In the genomic region with DNA sequence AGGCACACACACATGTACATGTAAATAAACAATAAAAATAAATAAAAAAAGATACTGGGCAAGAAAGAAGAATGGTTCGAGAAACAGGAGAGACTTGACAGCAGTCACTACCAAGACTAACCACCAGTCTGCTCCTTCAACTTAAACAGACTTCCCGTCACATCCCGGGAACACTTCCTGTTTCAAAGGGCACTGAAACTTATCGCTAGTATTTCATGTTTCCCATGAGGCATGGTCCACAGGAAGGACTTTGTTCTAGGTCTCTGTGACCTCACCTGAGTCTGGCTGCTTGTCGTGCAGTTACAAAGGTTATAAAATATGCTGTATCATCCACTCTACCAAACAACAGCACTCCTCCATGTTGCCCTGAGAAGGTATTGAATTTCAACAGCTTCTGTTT, we compare ENCODE assay signal across 12 mouse cellular contexts. TPM values are rescaled to one million over a fixed set of nuclear protein-coding genes. Genes with fewer than 3 reads are reported as not detected.
DNase-seq lines count a peak whose midpoint lies in the region; ATAC-seq and TF ChIP-seq lines count a peak whose summit lies in the region.
"Had no signal": no experiment of that assay in that cellular context is flagged by ENCODE, and none has a peak within 500 bp of the region (broad histone marks: within the 10 kb centered on the region; RNA-seq: fewer than 3 reads in every experiment).

No protein-coding gene starts in this region.

- DNase-seq in embryonic facial prominence, embryonic 10.5 days (ENCODE audit: low spot score) = no peak
- peak; percentile 31 for DNase-seq in lung, postnatal 36 days
- DNase-seq in lung, postnatal 4 days = no peak
- peak; percentile 75 for DNase-seq in large intestine, adult 2 months (ENCODE audit: low read depth, low spot score)
- DNase-seq in stomach, postnatal 0 days (ENCODE audit: low spot score) = peak; percentile 57
- no peak for DNase-seq in midbrain, embryonic 14.5 days
- DNase-seq: adrenal gland, adult 2 months; cerebellum, postnatal 10 days had no signal

- TF ChIP-seq EP300 in stomach, postnatal 0 days (optimal IDR thresholded peaks at IDR 0.05) = no peak

- H3K27me3 ChIP-seq in embryonic facial prominence, embryonic 13.5 days = no peaks in the 10 kb centered on the region
- H3K27me3 ChIP-seq in embryonic facial prominence, embryonic 10.5 days (replicated peaks; ENCODE audit: low read depth, poor library complexity, severe bottlenecking) = no peaks in the 10 kb centered on the region
- H3K27me3 ChIP-seq in stomach, postnatal 0 days (ENCODE audit: control insufficient read depth, insufficient read depth, low read length) = no peaks in the 10 kb centered on the region
- no peaks in the 10 kb centered on the region for H3K27me3 ChIP-seq in midbrain, embryonic 14.5 days (ENCODE audit: control insufficient read depth, insufficient read depth, low read length)
- no peaks in the 10 kb centered on the region for H3K27me3 ChIP-seq in neural tube, embryonic 15.5 days (replicated peaks)
- H3K27me3 ChIP-seq: limb, embryonic 12.5 days had no signal

- TF ChIP-seq CTCF in stomach, postnatal 0 days (IDR thresholded peaks at IDR 0.05; ENCODE audit: low read depth) = peak; percentile 38

- peaks cover 19% of the 10 kb centered on the region; the same call in 1 of the 2 replicates for H3K36me3 ChIP-seq in embryonic facial prominence, embryonic 13.5 days
- peaks cover 19% of the 10 kb centered on the region for H3K36me3 ChIP-seq in embryonic facial prominence, embryonic 10.5 days (replicated peaks)
- peaks cover 2% of the 10 kb centered on the region; the same call in 1 of the 2 replicates for H3K36me3 ChIP-seq in stomach, postnatal 0 days (ENCODE audit: control insufficient read depth, insufficient read depth, low read length)
- H3K36me3 ChIP-seq in midbrain, embryonic 14.5 days (ENCODE audit: control insufficient read depth, insufficient read depth, low read length) = peaks cover 17% of the 10 kb centered on the region; the same call in 1 of the 2 replicates
- H3K36me3 ChIP-seq in neural tube, embryonic 15.5 days = peaks cover 19% of the 10 kb centered on the region

- no peak for ATAC-seq in embryonic facial prominence, embryonic 13.5 days (ENCODE audit: insufficient number of reproducible peaks, insufficient read depth, low FRiP score, low TSS enrichment, low read depth)
- ATAC-seq in stomach, postnatal 0 days (ENCODE audit: low FRiP score, low TSS enrichment) = peak; percentile 48
- ATAC-seq in midbrain, embryonic 14.5 days (ENCODE audit: low FRiP score, low TSS enrichment) = no peak
- no peak for ATAC-seq in neural tube, embryonic 15.5 days (ENCODE audit: low FRiP score)

- H3K4me3 ChIP-seq in embryonic facial prominence, embryonic 13.5 days = no peak overlapping the region
- H3K4me3 ChIP-seq in embryonic facial prominence, embryonic 10.5 days = no peak overlapping the region
- H3K4me3 ChIP-seq in stomach, postnatal 0 days (ENCODE audit: low read depth, low read length) = no peak overlapping the region
- no peak overlapping the region for H3K4me3 ChIP-seq in midbrain, embryonic 14.5 days (replicated peaks; ENCODE audit: low read depth, low read length)
- no peak overlapping the region for H3K4me3 ChIP-seq in neural tube, embryonic 15.5 days (replicated peaks)
- H3K4me3 ChIP-seq: forebrain, embryonic 10.5 days; limb, embryonic 12.5 days had no signal

- no peak overlapping the region for H3K4me2 ChIP-seq in embryonic facial prominence, embryonic 13.5 days
- peak overlapping the region; percentile 37; the same call in 1 of the 2 replicates for H3K4me2 ChIP-seq in stomach, postnatal 0 days (replicated peaks; ENCODE audit: low read depth)
- no peak overlapping the region for H3K4me2 ChIP-seq in midbrain, embryonic 14.5 days (ENCODE audit: low read length)
- H3K4me2 ChIP-seq in neural tube, embryonic 15.5 days = no peak overlapping the region
- H3K4me2 ChIP-seq: limb, embryonic 12.5 days had no signal

- H3K4me1 ChIP-seq in embryonic facial prominence, embryonic 13.5 days = peaks cover 9% of the 10 kb centered on the region
- peaks cover 15% of the 10 kb centered on the region for H3K4me1 ChIP-seq in embryonic facial prominence, embryonic 10.5 days
- no peaks in the 10 kb centered on the region for H3K4me1 ChIP-seq in stomach, postnatal 0 days (replicated peaks; ENCODE audit: control insufficient read depth, insufficient read depth)
- H3K4me1 ChIP-seq in midbrain, embryonic 14.5 days (ENCODE audit: control insufficient read depth, insufficient read depth, low read length) = peaks cover 11% of the 10 kb centered on the region
- H3K4me1 ChIP-seq in neural tube, embryonic 15.5 days = peaks cover 41% of the 10 kb centered on the region

- no peak overlapping the region for H3K27ac ChIP-seq in embryonic facial prominence, embryonic 13.5 days
- H3K27ac ChIP-seq in embryonic facial prominence, embryonic 10.5 days (replicated peaks) = no peak overlapping the region
- peak overlapping the region; percentile 30 for H3K27ac ChIP-seq in stomach, postnatal 0 days (replicated peaks)
- no peak overlapping the region for H3K27ac ChIP-seq in midbrain, embryonic 14.5 days (replicated peaks; ENCODE audit: low read depth, low read length)
- no peak overlapping the region for H3K27ac ChIP-seq in neural tube, embryonic 15.5 days (replicated peaks)
- H3K27ac ChIP-seq: forebrain, embryonic 10.5 days; limb, embryonic 12.5 days had no signal

- 0 out of 2 replicates have a peak overlapping the region, but pooled peaks have one; percentile 46 for H3K9ac ChIP-seq in embryonic facial prominence, embryonic 13.5 days
- H3K9ac ChIP-seq in stomach, postnatal 0 days (ENCODE audit: low read length) = no peak overlapping the region
- H3K9ac ChIP-seq in midbrain, embryonic 14.5 days (replicated peaks; ENCODE audit: low read length) = no peak overlapping the region
- H3K9ac ChIP-seq in neural tube, embryonic 15.5 days (replicated peaks) = no peak overlapping the region
- H3K9ac ChIP-seq: limb, embryonic 12.5 days had no signal

- 71% methylated on average over 5 of the region's 5 CpGs for WGBS in embryonic facial prominence, embryonic 13.5 days
- 79% methylated on average over 5 of the region's 5 CpGs for WGBS in embryonic facial prominence, embryonic 10.5 days
- WGBS in large intestine, adult 2 months = 18% methylated on average over 5 of the region's 5 CpGs
- 44% methylated on average over 5 of the region's 5 CpGs for WGBS in stomach, postnatal 0 days
- 87% methylated on average over 5 of the region's 5 CpGs for WGBS in midbrain, embryonic 14.5 days
- WGBS in neural tube, embryonic 15.5 days = 83% methylated on average over 5 of the region's 5 CpGs

- H3K9me3 ChIP-seq in embryonic facial prominence, embryonic 13.5 days = no peaks in the 10 kb centered on the region
- no peaks in the 10 kb centered on the region for H3K9me3 ChIP-seq in embryonic facial prominence, embryonic 10.5 days
- no peaks in the 10 kb centered on the region for H3K9me3 ChIP-seq in stomach, postnatal 0 days (ENCODE audit: control insufficient read depth, low read length)
- no peaks in the 10 kb centered on the region for H3K9me3 ChIP-seq in midbrain, embryonic 14.5 days (ENCODE audit: control insufficient read depth, low read length)
- no peaks in the 10 kb centered on the region for H3K9me3 ChIP-seq in neural tube, embryonic 15.5 days (replicated peaks)
- H3K9me3 ChIP-seq: forebrain, embryonic 10.5 days; limb, embryonic 12.5 days had no signal

RNA-seq across cellular contexts. Expression of a gene that starts 3.4 kb away (rescaled TPM):
- polyA plus RNA-seq in embryonic facial prominence, embryonic 13.5 days (2015; fragmentation: Nextera tagmentation; extraction: Ambion mirVana) = 59.7 and 74.1 TPM in 2 replicates
- 62.7 and 65.6 TPM in 2 replicates for polyA plus RNA-seq in embryonic facial prominence, embryonic 10.5 days (2016; fragmentation: Nextera tagmentation; extraction: Ambion mirVana)
- 52.3 and 55.4 TPM in 2 replicates for polyA plus RNA-seq in large intestine, adult 2 months (2012; rRNA removed)
- 51.9 and 52.6 TPM in 2 replicates for polyA plus RNA-seq in stomach, postnatal 0 days (2015; fragmentation: Nextera tagmentation; extraction: Ambion mirVana)
- 77.0 and 97.9 TPM in 2 replicates for polyA plus RNA-seq in midbrain, embryonic 14.5 days (2014; fragmentation: Nextera tagmentation; extraction: Ambion mirVana)
- 90.4 and 93.5 TPM in 2 replicates for polyA plus RNA-seq in neural tube, embryonic 15.5 days (2015; fragmentation: Nextera tagmentation; extraction: Ambion mirVana)

RNA-seq across cellular contexts. Expression of a gene that starts 3.6 kb away (rescaled TPM):
- polyA plus RNA-seq in embryonic facial prominence, embryonic 13.5 days (2015; fragmentation: Nextera tagmentation; extraction: Ambion mirVana) = 21.4 and 24.5 TPM in 2 replicates
- 17.7 and 18.8 TPM in 2 replicates for polyA plus RNA-seq in embryonic facial prominence, embryonic 10.5 days (2016; fragmentation: Nextera tagmentation; extraction: Ambion mirVana)
- 86.6 and 168 TPM in 2 replicates for polyA plus RNA-seq in large intestine, adult 2 months (2012; rRNA removed)
- polyA plus RNA-seq in stomach, postnatal 0 days (2015; fragmentation: Nextera tagmentation; extraction: Ambion mirVana) = 207 and 211 TPM in 2 replicates
- 50.5 and 68.3 TPM in 2 replicates for polyA plus RNA-seq in midbrain, embryonic 14.5 days (2014; fragmentation: Nextera tagmentation; extraction: Ambion mirVana)
- polyA plus RNA-seq in neural tube, embryonic 15.5 days (2015; fragmentation: Nextera tagmentation; extraction: Ambion mirVana) = 58.1 and 61.7 TPM in 2 replicates

RNA-seq across cellular contexts. Expression of a gene that starts 27.3 kb away (rescaled TPM):
- 49.5 and 60.3 TPM in 2 replicates for polyA plus RNA-seq in embryonic facial prominence, embryonic 13.5 days (2015; fragmentation: Nextera tagmentation; extraction: Ambion mirVana)
- 61.0 and 61.8 TPM in 2 replicates for polyA plus RNA-seq in embryonic facial prominence, embryonic 10.5 days (2016; fragmentation: Nextera tagmentation; extraction: Ambion mirVana)
- 7.6 and 10.4 TPM in 2 replicates for polyA plus RNA-seq in large intestine, adult 2 months (2012; rRNA removed)
- 8.0 and 8.8 TPM in 2 replicates for polyA plus RNA-seq in stomach, postnatal 0 days (2015; fragmentation: Nextera tagmentation; extraction: Ambion mirVana)
- polyA plus RNA-seq in midbrain, embryonic 14.5 days (2014; fragmentation: Nextera tagmentation; extraction: Ambion mirVana) = 44.2 and 58.9 TPM in 2 replicates
- polyA plus RNA-seq in neural tube, embryonic 15.5 days (2015; fragmentation: Nextera tagmentation; extraction: Ambion mirVana) = 44.2 and 48.5 TPM in 2 replicates

RNA-seq across cellular contexts. Expression of a gene that starts 42.6 kb away (rescaled TPM):
- polyA plus RNA-seq in embryonic facial prominence, embryonic 13.5 days (2015; fragmentation: Nextera tagmentation; extraction: Ambion mirVana) = 4.8 and 5.1 TPM in 2 replicates
- polyA plus RNA-seq in embryonic facial prominence, embryonic 10.5 days (2016; fragmentation: Nextera tagmentation; extraction: Ambion mirVana) = 1.0 and 1.3 TPM in 2 replicates
- 6.9 and 8.5 TPM in 2 replicates for polyA plus RNA-seq in large intestine, adult 2 months (2012; rRNA removed)
- 26.5 and 30.1 TPM in 2 replicates for polyA plus RNA-seq in stomach, postnatal 0 days (2015; fragmentation: Nextera tagmentation; extraction: Ambion mirVana)
- 0.36 and 0.43 TPM in 2 replicates for polyA plus RNA-seq in midbrain, embryonic 14.5 days (2014; fragmentation: Nextera tagmentation; extraction: Ambion mirVana)
- 1.00 and 1.9 TPM in 2 replicates for polyA plus RNA-seq in neural tube, embryonic 15.5 days (2015; fragmentation: Nextera tagmentation; extraction: Ambion mirVana)

RNA-seq across cellular contexts. Expression of a gene that starts 56.6 kb away (rescaled TPM):
- 75.2 and 80.0 TPM in 2 replicates for polyA plus RNA-seq in embryonic facial prominence, embryonic 13.5 days (2015; fragmentation: Nextera tagmentation; extraction: Ambion mirVana)
- 108 and 117 TPM in 2 replicates for polyA plus RNA-seq in embryonic facial prominence, embryonic 10.5 days (2016; fragmentation: Nextera tagmentation; extraction: Ambion mirVana)
- 55.2 and 61.2 TPM in 2 replicates for polyA plus RNA-seq in large intestine, adult 2 months (2012; rRNA removed)
- 49.5 and 50.2 TPM in 2 replicates for polyA plus RNA-seq in stomach, postnatal 0 days (2015; fragmentation: Nextera tagmentation; extraction: Ambion mirVana)
- polyA plus RNA-seq in midbrain, embryonic 14.5 days (2014; fragmentation: Nextera tagmentation; extraction: Ambion mirVana) = 72.5 and 81.4 TPM in 2 replicates
- polyA plus RNA-seq in neural tube, embryonic 15.5 days (2015; fragmentation: Nextera tagmentation; extraction: Ambion mirVana) = 82.2 and 95.1 TPM in 2 replicates

Comparison
In these comparisons a context has a peak if more than half of its experiments do, and no peak if none do; other contexts are left out.
1. DNase-seq: peak in lung, postnatal 36 days (single experiment), large intestine, adult 2 months (single experiment) and stomach, postnatal 0 days (single experiment); none in embryonic facial prominence, embryonic 10.5 days (single experiment), lung, postnatal 4 days (0 of 2) and midbrain, embryonic 14.5 days (single experiment).